ENCODE assay signal across 25 mouse cellular contexts in the genomic region with DNA sequence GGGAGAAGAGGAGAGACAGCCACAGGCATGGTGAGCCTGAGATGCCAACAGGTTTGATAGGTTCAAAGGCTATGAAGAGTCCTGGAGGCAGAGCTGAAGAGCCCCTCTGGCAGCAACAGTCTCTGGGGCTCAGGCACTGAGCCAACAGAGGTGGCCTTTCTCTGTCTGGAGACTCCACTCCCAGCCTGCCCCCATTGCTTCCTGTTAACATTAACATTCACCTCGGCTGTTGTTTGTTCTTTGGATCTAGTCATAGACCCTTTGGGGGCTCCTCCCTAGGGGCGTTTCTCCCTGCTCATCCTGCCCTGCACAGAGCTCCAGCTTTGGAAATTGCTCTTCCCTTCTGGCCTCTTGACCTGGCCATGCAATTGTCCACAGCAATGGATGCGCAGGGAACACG. TPM values are rescaled to one million over a fixed set of nuclear protein-coding genes. Genes with fewer than 3 reads are reported as not detected.
A peak's percentile ranks its signal among the peaks of the same experiment; 100 is the strongest.
DNase-seq lines count a peak whose midpoint lies in the region; ATAC-seq and TF ChIP-seq lines count a peak whose summit lies in the region.
"Had no signal": no experiment of that assay in that cellular context is flagged by ENCODE, and none has a peak within 500 bp of the region (broad histone marks: within the 10 kb centered on the region; RNA-seq: fewer than 3 reads in every experiment).

No protein-coding gene starts in this region.

- H3K4me2 ChIP-seq in heart, embryonic 12.5 days, result no peak overlapping the region
- no peak overlapping the region for H3K4me2 ChIP-seq in stomach, embryonic 16.5 days (ENCODE audit: low read depth, low read length)
- H3K4me2 ChIP-seq: heart, embryonic 11.5 days; hindbrain, embryonic 14.5 days; limb, embryonic 15.5 days; midbrain, embryonic 15.5 days had no signal

- no peak for TF ChIP-seq CTCF in left cerebral cortex, adult 2 months (IDR thresholded peaks at IDR 0.05)

- intact Hi-C loops in left cerebral cortex, adult 2 months (cut with DNase I), result no loop called here

- no peaks in the 10 kb centered on the region for H3K36me3 ChIP-seq in heart, embryonic 12.5 days
- no peaks in the 10 kb centered on the region for H3K36me3 ChIP-seq in heart, embryonic 10.5 days
- H3K36me3 ChIP-seq in stomach, embryonic 16.5 days (ENCODE audit: control insufficient read depth, insufficient read depth, low read length), result no peaks in the 10 kb centered on the region
- H3K36me3 ChIP-seq: forebrain, embryonic 10.5 days; limb, embryonic 15.5 days; midbrain, embryonic 15.5 days had no signal

- H3K4me3 ChIP-seq in heart, embryonic 12.5 days, result no peak overlapping the region
- no peak overlapping the region for H3K4me3 ChIP-seq in heart, embryonic 10.5 days
- no peak overlapping the region for H3K4me3 ChIP-seq in stomach, embryonic 16.5 days (replicated peaks; ENCODE audit: low read length)
- no peak overlapping the region for H3K4me3 ChIP-seq in left cerebral cortex, adult 2 months
- H3K4me3 ChIP-seq: forebrain, embryonic 10.5 days; gastrocnemius, adult 2 months; layer of hippocampus, adult 2 months; limb, embryonic 15.5 days; midbrain, embryonic 15.5 days; myocyte had no signal

- no peaks in the 10 kb centered on the region for H3K9me3 ChIP-seq in heart, embryonic 12.5 days (replicated peaks)
- H3K9me3 ChIP-seq in heart, embryonic 10.5 days, result no peaks in the 10 kb centered on the region
- no peaks in the 10 kb centered on the region for H3K9me3 ChIP-seq in stomach, embryonic 16.5 days (replicated peaks; ENCODE audit: control insufficient read depth, low read length)
- H3K9me3 ChIP-seq: forebrain, embryonic 10.5 days; limb, embryonic 15.5 days; midbrain, embryonic 15.5 days had no signal

- peaks cover 24% of the 10 kb centered on the region for H3K4me1 ChIP-seq in heart, embryonic 12.5 days (replicated peaks)
- peaks cover 31% of the 10 kb centered on the region for H3K4me1 ChIP-seq in heart, embryonic 10.5 days
- peaks cover 9% of the 10 kb centered on the region for H3K4me1 ChIP-seq in stomach, embryonic 16.5 days (ENCODE audit: control insufficient read depth, insufficient read depth, low read length)

- ATAC-seq in heart, embryonic 12.5 days (ENCODE audit: insufficient number of reproducible peaks, low FRiP score), result no peak; the same call in 1 of the 2 replicates
- no peak for ATAC-seq in stomach, embryonic 16.5 days (ENCODE audit: insufficient read depth, low FRiP score)
- ATAC-seq: CD4-positive, CD25-positive, alpha-beta regulatory T cell, adult 4 months; forebrain, postnatal 0 days; liver, postnatal 0 days; midbrain, embryonic 15.5 days had no signal

- no peak overlapping the region for H3K9ac ChIP-seq in heart, embryonic 12.5 days
- H3K9ac ChIP-seq in stomach, embryonic 16.5 days (ENCODE audit: low read length), result peak overlapping the region; percentile 15; the same call in 1 of the 2 replicates
- H3K9ac ChIP-seq: forebrain, postnatal 0 days; hindbrain, embryonic 14.5 days; limb, embryonic 15.5 days; liver, postnatal 0 days; midbrain, embryonic 15.5 days had no signal

- H3K27me3 ChIP-seq in heart, embryonic 12.5 days (replicated peaks), result no peaks in the 10 kb centered on the region
- no peaks in the 10 kb centered on the region for H3K27me3 ChIP-seq in heart, embryonic 10.5 days (ENCODE audit: insufficient read depth, poor library complexity, severe bottlenecking)
- no peaks in the 10 kb centered on the region for H3K27me3 ChIP-seq in stomach, embryonic 16.5 days (ENCODE audit: control insufficient read depth, insufficient read depth, low read length)
- H3K27me3 ChIP-seq: limb, embryonic 15.5 days; midbrain, embryonic 15.5 days had no signal

- DNase-seq in heart, embryonic 10.5 days (ENCODE audit: low spot score), result no peak
- DNase-seq in kidney, postnatal 36 days, result peak; percentile 24 to 25
- DNase-seq in kidney, adult 18-20 months, result no peak
- peak; percentile 66 for DNase-seq in ES-CJ7 (ENCODE audit: low read depth, low spot score)
- no peak for DNase-seq in left cerebral cortex, adult 2 months (ENCODE audit: extremely low spot score in 1 of 2, low spot score in 2 of 2)
- DNase-seq in spleen, adult 12 weeks (ENCODE audit: low spot score), result no peak
- DNase-seq: adrenal gland, adult 2 months; cerebellum, adult 2 months; cerebellum, postnatal 36 days; forebrain, postnatal 0 days; gastrocnemius, adult 2 months; heart, postnatal 14 days; layer of hippocampus, postnatal 36 days; liver, postnatal 0 days; thymus, adult 2 months had no signal

- H3K27ac ChIP-seq in heart, embryonic 12.5 days (ENCODE audit: poor library complexity, severe bottlenecking), result 0 out of 2 replicates have a peak overlapping the region, but pooled peaks have one; percentile 22
- no peak overlapping the region for H3K27ac ChIP-seq in heart, embryonic 10.5 days
- no peak overlapping the region for H3K27ac ChIP-seq in stomach, embryonic 16.5 days (ENCODE audit: low read length)
- no peak overlapping the region for H3K27ac ChIP-seq in left cerebral cortex, adult 2 months
- H3K27ac ChIP-seq: forebrain, embryonic 10.5 days; gastrocnemius, adult 2 months; hindbrain, embryonic 14.5 days; layer of hippocampus, adult 2 months; limb, embryonic 15.5 days; midbrain, embryonic 15.5 days had no signal

- 50% methylated on average over 4 of the region's 4 CpGs for WGBS in heart, embryonic 12.5 days
- WGBS in heart, embryonic 10.5 days, result 60% methylated on average over 4 of the region's 4 CpGs
- WGBS in stomach, embryonic 16.5 days, result 33% methylated on average over 4 of the region's 4 CpGs

RNA-seq across cellular contexts. Expression of gene Man1c1, which starts 20.9 kb away (rescaled TPM):
- 11.6 and 12.2 TPM in 2 replicates for polyA plus RNA-seq in heart, embryonic 12.5 days (2016; fragmentation: Nextera tagmentation; extraction: Ambion mirVana)
- polyA plus RNA-seq in heart, embryonic 10.5 days (2016; fragmentation: Nextera tagmentation; extraction: Ambion mirVana), result 8.3 and 8.6 TPM in 2 replicates
- 1.3 and 1.6 TPM in 2 replicates for polyA plus RNA-seq in stomach, embryonic 16.5 days (2015; fragmentation: Nextera tagmentation; extraction: Ambion mirVana)
- 10 to 100 TPM; 43.1 to 43.6 TPM for total RNA-seq in left cerebral cortex, adult 2 months (2021)

RNA-seq across cellular contexts. Expression of gene Ldlrap1, which starts 42.9 kb away (rescaled TPM):
- 16.5 and 17.8 TPM in 2 replicates for polyA plus RNA-seq in heart, embryonic 12.5 days (2016; fragmentation: Nextera tagmentation; extraction: Ambion mirVana)
- 17.6 and 17.8 TPM in 2 replicates for polyA plus RNA-seq in heart, embryonic 10.5 days (2016; fragmentation: Nextera tagmentation; extraction: Ambion mirVana)
- polyA plus RNA-seq in stomach, embryonic 16.5 days (2015; fragmentation: Nextera tagmentation; extraction: Ambion mirVana), result 25.6 and 26.7 TPM in 2 replicates
- total RNA-seq in left cerebral cortex, adult 2 months (2021), result 1 to 10 TPM; 3.4 to 3.7 TPM

Comparison
In these comparisons a context has a peak if more than half of its experiments do, and no peak if none do; other contexts are left out.
1. DNase-seq: peak in kidney, postnatal 36 days (2 of 2) and ES-CJ7 (single experiment); none in heart, embryonic 10.5 days (single experiment), kidney, adult 18-20 months (single experiment), left cerebral cortex, adult 2 months (0 of 2) and spleen, adult 12 weeks (single experiment).